Mouse (Mus musculus): ENCODE measurements at regions not wholly inside any gene's neighbourhood (a gene's known extent, or its start where the extent isn't known, plus 50 kb on each side); places are given as distances from the start of the nearest gene placed in this dataset.

GRCm38 (mm10) chr15:62091144-62091543, 1168.3 kb upstream of the A1bg start:
- WGBS = 85% methylated on average over 5 of the region's 5 CpGs
- Histone ChIP-seq H3K9me3 (replicated peaks; ENCODE audit: control insufficient read depth, low read length) (no peaks in the 10 kb centered on the region), H3K4me1 (ENCODE audit: control insufficient read depth, insufficient read depth, low read length) (peaks cover 6% of the 10 kb centered on the region), H3K27ac (replicated peaks; ENCODE audit: low read depth, low read length) (no peak overlapping the region), H3K4me3 (ENCODE audit: low read depth, low read length) (no peak overlapping the region), H3K27me3 (ENCODE audit: control insufficient read depth, insufficient read depth, low read length) (no peaks in the 10 kb centered on the region), H3K36me3 (replicated peaks; ENCODE audit: control insufficient read depth, insufficient read depth, low read depth, low read length) (no peaks in the 10 kb centered on the region), H3K9ac (replicated peaks; ENCODE audit: low read length) (no peak overlapping the region), H3K4me2 (ENCODE audit: low read depth, low read length) (no peak overlapping the region)
- DNase-seq (ENCODE audit: low spot score) = no peak
- ATAC-seq (replicated peaks; ENCODE audit: insufficient number of reproducible peaks, low FRiP score, low TSS enrichment, low read depth) = no peak

GRCm38 (mm10) chr15:62088341-62088740, 1165.5 kb upstream of the A1bg start:
- H3K36me3 ChIP-seq (replicated peaks; ENCODE audit: control insufficient read depth, insufficient read depth, low read depth, low read length) = no peaks in the 10 kb centered on the region
- H3K4me2 ChIP-seq (ENCODE audit: low read depth, low read length) = no peak overlapping the region
- DNase-seq (ENCODE audit: low spot score) = no peak
- no peak overlapping the region for H3K9ac ChIP-seq (replicated peaks; ENCODE audit: low read length)
- H3K4me1 ChIP-seq (ENCODE audit: control insufficient read depth, insufficient read depth, low read length) = peaks cover 6% of the 10 kb centered on the region
- no peaks in the 10 kb centered on the region for H3K9me3 ChIP-seq (replicated peaks; ENCODE audit: control insufficient read depth, low read length)
- no peak overlapping the region for H3K4me3 ChIP-seq (ENCODE audit: low read depth, low read length)
- H3K27me3 ChIP-seq (ENCODE audit: control insufficient read depth, insufficient read depth, low read length) = no peaks in the 10 kb centered on the region
- ATAC-seq (replicated peaks; ENCODE audit: insufficient number of reproducible peaks, low FRiP score, low TSS enrichment, low read depth) = no peak
- 95% methylated on average over 4 of the region's 4 CpGs for WGBS
- no peak overlapping the region for H3K27ac ChIP-seq (replicated peaks; ENCODE audit: low read depth, low read length)

GRCm38 (mm10) chr15:62087755-62088154, 1164.9 kb upstream of the A1bg start:
- Histone ChIP-seq H3K9me3 (replicated peaks; ENCODE audit: control insufficient read depth, low read length) (no peaks in the 10 kb centered on the region), H3K4me1 (ENCODE audit: control insufficient read depth, insufficient read depth, low read length) (peaks cover 6% of the 10 kb centered on the region; the same call in 1 of the 2 replicates), H3K27ac (replicated peaks; ENCODE audit: low read depth, low read length) (no peak overlapping the region), H3K9ac (replicated peaks; ENCODE audit: low read length) (no peak overlapping the region), H3K36me3 (replicated peaks; ENCODE audit: control insufficient read depth, insufficient read depth, low read depth, low read length) (no peaks in the 10 kb centered on the region), H3K4me2 (ENCODE audit: low read depth, low read length) (no peak overlapping the region), H3K27me3 (ENCODE audit: control insufficient read depth, insufficient read depth, low read length) (no peaks in the 10 kb centered on the region), H3K4me3 (ENCODE audit: low read depth, low read length) (no peak overlapping the region)
- no peak for DNase-seq (ENCODE audit: low spot score)
- WGBS = 52% methylated on average over 6 of the region's 6 CpGs
- no peak for ATAC-seq (replicated peaks; ENCODE audit: insufficient number of reproducible peaks, low FRiP score, low TSS enrichment, low read depth)

- Histone ChIP-seq H3K4me2 (ENCODE audit: low read depth, low read length) (no peak overlapping the region), H3K36me3 (replicated peaks; ENCODE audit: control insufficient read depth, insufficient read depth, low read depth, low read length) (no peaks in the 10 kb centered on the region), H3K27me3 (ENCODE audit: control insufficient read depth, insufficient read depth, low read length) (no peaks in the 10 kb centered on the region), H3K9ac (replicated peaks; ENCODE audit: low read length) (no peak overlapping the region), H3K27ac (replicated peaks; ENCODE audit: low read depth, low read length) (no peak overlapping the region), H3K9me3 (replicated peaks; ENCODE audit: control insufficient read depth, low read length) (no peaks in the 10 kb centered on the region), H3K4me1 (ENCODE audit: control insufficient read depth, insufficient read depth, low read length) (no peaks in the 10 kb centered on the region), H3K4me3 (ENCODE audit: low read depth, low read length) (no peak overlapping the region)
- ATAC-seq (replicated peaks; ENCODE audit: insufficient number of reproducible peaks, low FRiP score, low TSS enrichment, low read depth) (no peak), DNase-seq (ENCODE audit: low spot score) (no peak)
- 80% methylated on average over 3 of the region's 3 CpGs for WGBS
These were observed 1163.2 kb upstream of the A1bg start for GRCm38 (mm10) chr15:62086037-62086436.

- H3K9ac ChIP-seq (replicated peaks; ENCODE audit: low read length) = no peak overlapping the region
- no peaks in the 10 kb centered on the region for H3K9me3 ChIP-seq (replicated peaks; ENCODE audit: control insufficient read depth, low read length)
- H3K4me1 ChIP-seq (ENCODE audit: control insufficient read depth, insufficient read depth, low read length) = no peaks in the 10 kb centered on the region
- no peaks in the 10 kb centered on the region for H3K36me3 ChIP-seq (replicated peaks; ENCODE audit: control insufficient read depth, insufficient read depth, low read depth, low read length)
- ATAC-seq (replicated peaks; ENCODE audit: insufficient number of reproducible peaks, low FRiP score, low TSS enrichment, low read depth) (no peak), DNase-seq (ENCODE audit: low spot score) (no peak)
- H3K4me3 ChIP-seq (ENCODE audit: low read depth, low read length) = no peak overlapping the region
- H3K27ac ChIP-seq (replicated peaks; ENCODE audit: low read depth, low read length) = no peak overlapping the region
- no peak overlapping the region for H3K4me2 ChIP-seq (ENCODE audit: low read depth, low read length)
- WGBS = 88% methylated on average over 3 of the region's 3 CpGs
- H3K27me3 ChIP-seq (ENCODE audit: control insufficient read depth, insufficient read depth, low read length) = no peaks in the 10 kb centered on the region
These were observed 1160.5 kb upstream of the A1bg start for GRCm38 (mm10) chr15:62083347-62083746.

GRCm38 (mm10) chr15:62082539-62082938, 1159.7 kb upstream of the A1bg start:
- no peak overlapping the region for H3K27ac ChIP-seq (replicated peaks; ENCODE audit: low read depth, low read length)
- H3K4me1 ChIP-seq (ENCODE audit: control insufficient read depth, insufficient read depth, low read length) = no peaks in the 10 kb centered on the region
- no peak for ATAC-seq (replicated peaks; ENCODE audit: insufficient number of reproducible peaks, low FRiP score, low TSS enrichment, low read depth)
- H3K27me3 ChIP-seq (ENCODE audit: control insufficient read depth, insufficient read depth, low read length) = no peaks in the 10 kb centered on the region
- WGBS = 88% methylated on average over 2 of the region's 2 CpGs
- no peaks in the 10 kb centered on the region for H3K36me3 ChIP-seq (replicated peaks; ENCODE audit: control insufficient read depth, insufficient read depth, low read depth, low read length)
- H3K9ac ChIP-seq (replicated peaks; ENCODE audit: low read length) = no peak overlapping the region
- H3K9me3 ChIP-seq (replicated peaks; ENCODE audit: control insufficient read depth, low read length) = no peaks in the 10 kb centered on the region
- DNase-seq (ENCODE audit: low spot score) = no peak
- H3K4me2 ChIP-seq (ENCODE audit: low read depth, low read length) = no peak overlapping the region
- H3K4me3 ChIP-seq (ENCODE audit: low read depth, low read length) = no peak overlapping the region

GRCm38 (mm10) chr15:62079155-62080109, 1156.6 kb upstream of the A1bg start:
- Histone ChIP-seq H3K36me3 (replicated peaks; ENCODE audit: control insufficient read depth, insufficient read depth, low read depth, low read length) (no peaks in the 10 kb centered on the region), H3K27ac (replicated peaks; ENCODE audit: low read depth, low read length) (no peak overlapping the region), H3K4me1 (ENCODE audit: control insufficient read depth, insufficient read depth, low read length) (no peaks in the 10 kb centered on the region), H3K9ac (replicated peaks; ENCODE audit: low read length) (no peak overlapping the region), H3K27me3 (ENCODE audit: control insufficient read depth, insufficient read depth, low read length) (no peaks in the 10 kb centered on the region), H3K4me3 (ENCODE audit: low read depth, low read length) (no peak overlapping the region), H3K9me3 (replicated peaks; ENCODE audit: control insufficient read depth, low read length) (no peaks in the 10 kb centered on the region), H3K4me2 (ENCODE audit: low read depth, low read length) (no peak overlapping the region)
- WGBS = 66% methylated on average over 9 of the region's 9 CpGs
- DNase-seq (ENCODE audit: low spot score) (no peak), ATAC-seq (replicated peaks; ENCODE audit: insufficient number of reproducible peaks, low FRiP score, low TSS enrichment, low read depth) (no peak; the same call in 1 of the 2 replicates)

GRCm38 (mm10) chr15:62076552-62077234, 1153.9 kb upstream of the A1bg start:
- Histone ChIP-seq H3K4me3 (ENCODE audit: low read depth, low read length) (no peak overlapping the region), H3K36me3 (replicated peaks; ENCODE audit: control insufficient read depth, insufficient read depth, low read depth, low read length) (no peaks in the 10 kb centered on the region), H3K27me3 (ENCODE audit: control insufficient read depth, insufficient read depth, low read length) (no peaks in the 10 kb centered on the region), H3K9me3 (replicated peaks; ENCODE audit: control insufficient read depth, low read length) (no peaks in the 10 kb centered on the region), H3K9ac (replicated peaks; ENCODE audit: low read length) (no peak overlapping the region), H3K4me1 (ENCODE audit: control insufficient read depth, insufficient read depth, low read length) (no peaks in the 10 kb centered on the region), H3K27ac (replicated peaks; ENCODE audit: low read depth, low read length) (no peak overlapping the region), H3K4me2 (ENCODE audit: low read depth, low read length) (no peak overlapping the region)
- WGBS = 86% methylated on average over 5 of the region's 5 CpGs
- ATAC-seq (replicated peaks; ENCODE audit: insufficient number of reproducible peaks, low FRiP score, low TSS enrichment, low read depth) = no peak
- DNase-seq (ENCODE audit: low spot score) = no peak

All from embryonic facial prominence, embryonic 11.5 days (tissue).